Mouse (Mus musculus) R1 (cell line): ENCODE results near the gene Cd44.

Source experiments
- DNase-seq: peaks from one replicate; pipeline ENCODE4 v3.0.0-alpha.2; 2018; ENCODE audit warnings: low read depth, low spot score

The Cd44 gene

GRCm38 (mm10) chr2:102764602-102765374 is 136.7 kb downstream of the Cd44 start:
- no peak for DNase-seq

GRCm38 (mm10) chr2:102763991-102764390 is 137.5 kb downstream of the Cd44 start:
- no peak for DNase-seq

GRCm38 (mm10) chr2:102763176-102763575 is 138.3 kb downstream of the Cd44 start:
- no peak for DNase-seq
